Mouse (Mus musculus) stomach, embryonic 14.5 days (tissue): ENCODE measurements at regions not wholly inside any gene's neighbourhood (a gene's known extent, or its start where the extent isn't known, plus 50 kb on each side); places are given as distances from the start of the nearest gene placed in this dataset.

Source experiments
- ATAC-seq: fragments of 200-750 bp; cut with Nextera tagmentation; 2 replicates; pipeline ENCODE4 v1.8.0; 2017; ENCODE audit warnings: low read depth, moderate TSS enrichment; ENCODE audit not compliant: insufficient number of reproducible peaks, insufficient read depth, low FRiP score
- H3K27ac ChIP-seq: fragments of 300-500 bp; sonication (generic); 2 replicates; pipeline ENCODE4 v1.5.1; 2014; ENCODE audit warnings: mild to moderate bottlenecking, low read length, moderate library complexity, mixed read lengths
- H3K27me3 ChIP-seq: fragments of 300-500 bp; sonication (generic); 2 replicates; pipeline ENCODE4 v1.6.1; 2014; ENCODE audit warnings: low read length, control low read depth, mixed read lengths; ENCODE audit not compliant: control insufficient read depth, insufficient read depth
- H3K36me3 ChIP-seq: fragments of 300-500 bp; sonication (generic); 2 replicates; pipeline ENCODE4 v1.6.1; 2014; ENCODE audit warnings: mild to moderate bottlenecking, control low read depth, low read length, moderate library complexity, mixed read lengths; ENCODE audit not compliant: control insufficient read depth, insufficient read depth
- H3K4me1 ChIP-seq: fragments of 300-500 bp; sonication (generic); 2 replicates; pipeline ENCODE4 v1.6.1; 2014; ENCODE audit warnings: low read length, control low read depth, mixed read lengths; ENCODE audit not compliant: control insufficient read depth, insufficient read depth
- H3K4me2 ChIP-seq: fragments of 300-500 bp; sonication (generic); replicated peaks from 2 replicates; pipeline ENCODE4 v1.6.1; 2014; ENCODE audit warnings: low read depth, low read length, control low read depth
- H3K4me3 ChIP-seq: fragments of 300-500 bp; sonication (generic); 2 replicates; pipeline ENCODE4 v1.5.1; 2014; ENCODE audit warnings: low read depth, low read length, control low read depth
- H3K9ac ChIP-seq: fragments of 300-500 bp; sonication (generic); replicated peaks from 2 replicates; pipeline ENCODE4 v1.6.1; 2014; ENCODE audit warnings: low read depth, mild to moderate bottlenecking, control low read depth, low read length, moderate library complexity, mixed read lengths
- H3K9me3 ChIP-seq: fragments of 300-500 bp; sonication (generic); 2 replicates; pipeline ENCODE4 v1.6.1; 2016; ENCODE audit warnings: low read depth, low read length, control low read depth; ENCODE audit not compliant: control insufficient read depth
- WGBS: fragments of 180-500 bp; shearing (Covaris S2); extraction: QIAGEN DNeasy Blood & Tissue Kit; methylation state at CpG from one replicate; pipeline ENCODE4 v1.1.7; 2014; 5-methylcytosine and 5-hydroxymethylcytosine counted together

GRCm38 (mm10) chr5:75444024-75444604 is 130.6 kb upstream of the Kit start:
- ATAC-seq = no peak
- Histone ChIP-seq H3K4me1 (0 out of 2 replicates have a peak, but pooled peaks cover 2% of the 10 kb centered on the region), H3K36me3 (no peaks in the 10 kb centered on the region), H3K9me3 (no peaks in the 10 kb centered on the region), H3K9ac (no peak overlapping the region), H3K4me3 (no peak overlapping the region), H3K4me2 (no peak overlapping the region), H3K27ac (no peak overlapping the region), H3K27me3 (no peaks in the 10 kb centered on the region)
- WGBS = 91% methylated on average over 3 of the region's 3 CpGs

GRCm38 (mm10) chr5:75446386-75446785 is 128.3 kb upstream of the Kit start:
- 43% methylated on average over 1 of the region's 1 CpGs for WGBS
- H3K4me3 ChIP-seq = no peak overlapping the region
- H3K27ac ChIP-seq = no peak overlapping the region

DNA sequence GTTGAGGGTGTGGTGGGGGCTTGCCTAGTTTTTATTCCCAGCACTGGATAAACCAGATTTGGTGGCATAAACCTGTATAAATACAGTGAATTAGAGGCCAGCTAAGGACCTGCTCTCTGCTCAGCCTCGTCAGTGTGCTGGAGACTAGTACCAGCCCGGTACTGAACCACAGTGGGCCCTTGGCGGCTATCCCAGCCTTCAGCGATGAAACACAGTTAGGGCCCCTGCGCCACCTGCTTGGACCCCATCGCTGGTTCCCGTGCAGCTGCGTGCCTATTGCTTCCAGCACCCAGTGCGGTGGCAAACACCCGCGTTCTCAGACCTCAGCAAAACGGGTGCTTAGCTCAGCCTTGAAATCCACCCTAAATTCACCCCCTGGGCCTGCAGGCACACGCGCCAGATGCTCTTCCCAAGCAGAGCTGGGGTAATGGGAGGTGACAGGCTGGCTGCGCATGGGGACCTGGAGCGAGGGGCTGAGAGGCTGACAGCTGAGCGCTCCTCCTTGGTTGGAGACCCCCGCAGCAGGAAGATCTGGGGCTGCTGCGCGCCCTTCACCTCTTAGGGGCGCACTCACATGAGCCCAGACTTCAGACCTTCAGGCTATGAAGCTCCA is 124.7 kb upstream of the Kit start:
- WGBS = 58% methylated on average over 21 of the region's 21 CpGs
- ATAC-seq = no peak
- Histone ChIP-seq H3K4me3 (no peak overlapping the region), H3K27ac (no peak overlapping the region), H3K9ac (no peak overlapping the region), H3K9me3 (no peaks in the 10 kb centered on the region), H3K27me3 (no peaks in the 10 kb centered on the region), H3K36me3 (no peaks in the 10 kb centered on the region), H3K4me1 (0 out of 2 replicates have a peak, but pooled peaks cover 5% of the 10 kb centered on the region), H3K4me2 (no peak overlapping the region)

More at GRCm38 (mm10) chr5:75446386-75446785, 128.3 kb upstream of the Kit start:
- no peak for ATAC-seq
- Histone ChIP-seq H3K36me3 (no peaks in the 10 kb centered on the region), H3K4me1 (0 out of 2 replicates have a peak, but pooled peaks cover 2% of the 10 kb centered on the region), H3K9ac (no peak overlapping the region), H3K9me3 (no peaks in the 10 kb centered on the region), H3K27me3 (no peaks in the 10 kb centered on the region), H3K4me2 (no peak overlapping the region)

DNA sequence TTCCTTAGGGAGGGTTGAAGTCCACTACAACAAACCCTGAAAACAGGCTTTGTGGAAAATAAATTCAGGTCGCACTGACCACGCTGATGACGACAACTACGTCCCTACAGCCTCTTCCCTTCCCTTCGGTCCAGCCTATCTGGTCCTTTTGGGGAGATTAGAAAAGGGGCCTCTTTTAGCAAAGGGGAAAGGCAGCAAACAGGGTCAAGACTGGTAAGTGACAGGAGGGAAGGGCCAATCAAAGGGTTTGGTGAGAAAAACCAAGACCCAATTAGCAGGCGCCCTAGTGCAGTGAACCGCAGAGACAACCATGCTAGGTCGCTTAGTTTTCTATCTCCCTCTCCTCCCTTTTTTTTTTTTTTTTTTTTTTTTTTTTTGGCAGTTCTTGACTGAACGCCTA is 124.2 kb upstream of the Kit start:
- WGBS = 60% methylated on average over 9 of the region's 9 CpGs
- Histone ChIP-seq H3K27me3 (no peaks in the 10 kb centered on the region), H3K9ac (no peak overlapping the region), H3K4me1 (0 out of 2 replicates have a peak, but pooled peaks cover 5% of the 10 kb centered on the region), H3K4me2 (no peak overlapping the region), H3K4me3 (no peak overlapping the region), H3K9me3 (no peaks in the 10 kb centered on the region), H3K36me3 (no peaks in the 10 kb centered on the region), H3K27ac (no peak overlapping the region)
- ATAC-seq = no peak

GRCm38 (mm10) chr5:75451081-75451480 is 123.6 kb upstream of the Kit start:
- 0 out of 2 replicates have a peak, but pooled peaks cover 4% of the 10 kb centered on the region for H3K4me1 ChIP-seq
- no peak overlapping the region for H3K4me2 ChIP-seq
- ATAC-seq = no peak
- no peak overlapping the region for H3K9ac ChIP-seq
- no peaks in the 10 kb centered on the region for H3K36me3 ChIP-seq
- no peaks in the 10 kb centered on the region for H3K9me3 ChIP-seq
- H3K27ac ChIP-seq = no peak overlapping the region
- no peaks in the 10 kb centered on the region for H3K27me3 ChIP-seq
- no peak overlapping the region for H3K4me3 ChIP-seq
- WGBS = 28% methylated on average over 5 of the region's 5 CpGs

GRCm38 (mm10) chr5:75451693-75452092 is 123.0 kb upstream of the Kit start:
- H3K4me1 ChIP-seq = 0 out of 2 replicates have a peak, but pooled peaks cover 3% of the 10 kb centered on the region
- no peaks in the 10 kb centered on the region for H3K27me3 ChIP-seq
- no peaks in the 10 kb centered on the region for H3K9me3 ChIP-seq
- H3K4me3 ChIP-seq = no peak overlapping the region
- ATAC-seq = 0 out of 2 replicates have a peak, but pooled peaks have one; percentile 53
- WGBS = 66% methylated on average over 8 of the region's 8 CpGs
- H3K4me2 ChIP-seq = no peak overlapping the region
- no peak overlapping the region for H3K27ac ChIP-seq
- H3K9ac ChIP-seq = no peak overlapping the region
- no peaks in the 10 kb centered on the region for H3K36me3 ChIP-seq

DNA sequence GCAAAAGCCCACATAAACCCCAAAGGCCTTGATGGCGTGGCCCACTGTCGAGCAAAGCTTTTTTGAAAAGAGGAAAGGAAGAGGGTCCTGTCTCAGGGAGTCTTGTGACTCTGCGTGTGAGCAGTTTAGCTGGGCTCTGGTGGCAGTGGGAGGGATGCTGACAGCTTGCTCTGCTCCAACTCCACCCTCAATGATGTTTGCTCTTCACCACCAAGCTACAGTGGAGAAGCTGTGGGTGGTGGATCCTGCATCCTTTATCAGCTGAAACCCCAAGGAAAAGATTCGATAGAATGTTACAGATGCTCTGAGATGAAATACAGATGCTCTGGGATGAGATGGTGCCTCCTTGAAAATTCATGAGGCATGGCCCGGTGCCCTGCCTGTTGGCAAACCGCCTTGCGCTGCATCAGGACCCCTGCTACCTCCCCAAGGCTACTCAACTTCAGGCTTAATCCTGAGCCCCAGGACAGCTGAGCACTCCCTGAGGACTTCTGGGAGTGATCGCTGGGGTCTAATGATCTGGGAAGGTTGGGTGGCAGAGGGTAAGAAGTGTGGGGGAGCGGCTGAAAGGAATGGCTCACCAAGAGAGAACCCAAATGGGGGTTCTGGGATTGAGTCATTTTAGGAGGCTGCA is 120.8 kb upstream of the Kit start:
- H3K9ac ChIP-seq = no peak overlapping the region
- no peak overlapping the region for H3K4me3 ChIP-seq
- no peak for ATAC-seq
- 0 out of 2 replicates have a peak, but pooled peaks cover 3% of the 10 kb centered on the region for H3K4me1 ChIP-seq
- no peaks in the 10 kb centered on the region for H3K9me3 ChIP-seq
- no peaks in the 10 kb centered on the region for H3K27me3 ChIP-seq
- WGBS = 79% methylated on average over 9 of the region's 9 CpGs
- no peak overlapping the region for H3K27ac ChIP-seq
- H3K36me3 ChIP-seq = no peaks in the 10 kb centered on the region
- no peak overlapping the region for H3K4me2 ChIP-seq

DNA sequence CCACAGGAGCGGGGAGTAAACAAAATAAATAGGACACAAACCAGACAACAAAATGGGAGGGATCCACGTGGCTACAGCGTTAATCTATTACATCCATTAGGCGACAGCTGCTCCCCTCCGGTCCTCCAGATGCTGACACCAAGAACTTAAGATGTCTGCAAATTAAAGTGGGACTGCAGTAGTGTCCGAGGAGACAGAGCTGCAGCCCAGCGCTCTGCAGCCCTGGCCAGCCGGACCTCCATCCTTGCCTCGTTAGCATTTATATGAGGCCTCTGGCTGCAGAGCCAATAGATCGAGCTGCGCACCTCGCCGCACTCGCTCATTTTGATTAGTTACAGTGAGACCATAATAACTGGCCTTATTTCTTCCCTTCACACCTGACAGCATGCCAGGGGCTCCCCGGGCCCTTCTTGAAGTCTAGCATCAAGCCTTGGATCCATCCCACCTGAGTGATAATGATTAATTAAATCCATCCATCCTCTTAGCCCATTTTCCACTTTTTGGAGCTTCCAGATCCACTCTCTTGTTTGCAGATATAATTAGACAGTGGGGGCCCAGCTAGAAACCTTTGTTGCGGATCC is 119.7 kb upstream of the Kit start:
- Histone ChIP-seq H3K36me3 (no peaks in the 10 kb centered on the region), H3K4me3 (no peak overlapping the region), H3K27me3 (no peaks in the 10 kb centered on the region), H3K9me3 (no peaks in the 10 kb centered on the region), H3K4me1 (peaks cover 11% of the 10 kb centered on the region; the same call in 1 of the 2 replicates), H3K9ac (no peak overlapping the region), H3K4me2 (no peak overlapping the region), H3K27ac (no peak overlapping the region)
- no peak for ATAC-seq
- WGBS = 78% methylated on average over 16 of the region's 16 CpGs
